Mouse (Mus musculus) midbrain, embryonic 16.5 days (tissue): ENCODE data around the gene Sh2d3c. TPM values are rescaled to one million over a fixed set of nuclear protein-coding genes. Genes with fewer than 3 reads are reported as not detected.

Experiments
- ATAC-seq: fragments of 200-750 bp; cut with Nextera tagmentation; 2 replicates; pipeline ENCODE4 v1.8.0; 2017; ENCODE audit warnings: moderate TSS enrichment
- H3K27ac ChIP-seq: fragments of 300-500 bp; sonication (generic); 2 replicates; pipeline ENCODE4 v1.5.1; 2014; ENCODE audit warnings: mild to moderate bottlenecking, low read length, mixed read lengths
- H3K27me3 ChIP-seq: fragments of 300-500 bp; sonication (generic); 2 replicates; pipeline ENCODE4 v1.6.1; 2014; ENCODE audit warnings: low read depth, low read length, mixed read lengths; ENCODE audit not compliant: control insufficient read depth, insufficient read depth
- H3K36me3 ChIP-seq: fragments of 300-500 bp; sonication (generic); 2 replicates; pipeline ENCODE4 v1.6.1; 2014; ENCODE audit warnings: mild to moderate bottlenecking, low read length, moderate library complexity, mixed read lengths; ENCODE audit not compliant: control insufficient read depth, insufficient read depth
- H3K4me1 ChIP-seq: fragments of 300-500 bp; sonication (generic); 2 replicates; pipeline ENCODE4 v1.6.1; 2014; ENCODE audit warnings: mild to moderate bottlenecking, low read length, mixed read lengths; ENCODE audit not compliant: control insufficient read depth, insufficient read depth
- H3K4me2 ChIP-seq: fragments of 300-500 bp; sonication (generic); 2 replicates; pipeline ENCODE4 v1.6.1; 2014; ENCODE audit warnings: mild to moderate bottlenecking, low read length, mixed read lengths
- H3K4me3 ChIP-seq: fragments of 300-500 bp; sonication (generic); 2 replicates; pipeline ENCODE4 v1.5.1; 2014; ENCODE audit warnings: low read depth, mild to moderate bottlenecking, low read length, moderate library complexity, mixed read lengths
- H3K9ac ChIP-seq: fragments of 300-500 bp; sonication (generic); 2 replicates; pipeline ENCODE4 v1.6.1; 2014; ENCODE audit warnings: low read depth, low read length, mixed read lengths
- H3K9me3 ChIP-seq: fragments of 300-500 bp; sonication (generic); replicated peaks from 2 replicates; pipeline ENCODE4 v1.6.1; 2014; ENCODE audit warnings: mild to moderate bottlenecking, low read length, mixed read lengths; ENCODE audit not compliant: control insufficient read depth, poor library complexity, severe bottlenecking
- WGBS: fragments of 180-500 bp; shearing (Covaris S2); extraction: QIAGEN DNeasy Blood & Tissue Kit; methylation state at CpG from one replicate; pipeline ENCODE4 v1.1.7; 2014; 5-methylcytosine and 5-hydroxymethylcytosine counted together
- polyA plus RNA-seq: library from polyadenylated mRNA; unstranded; fragments of >200 nt; fragmentation: Nextera tagmentation; extraction: Ambion mirVana; gene quantifications from 2 replicates; pipeline ENCODE4 v1.2.1, GENCODE M21; 2015

The Sh2d3c gene
- polyA plus RNA-seq, 1 experiment from 2014 or later: 59.3 TPM

DNA sequence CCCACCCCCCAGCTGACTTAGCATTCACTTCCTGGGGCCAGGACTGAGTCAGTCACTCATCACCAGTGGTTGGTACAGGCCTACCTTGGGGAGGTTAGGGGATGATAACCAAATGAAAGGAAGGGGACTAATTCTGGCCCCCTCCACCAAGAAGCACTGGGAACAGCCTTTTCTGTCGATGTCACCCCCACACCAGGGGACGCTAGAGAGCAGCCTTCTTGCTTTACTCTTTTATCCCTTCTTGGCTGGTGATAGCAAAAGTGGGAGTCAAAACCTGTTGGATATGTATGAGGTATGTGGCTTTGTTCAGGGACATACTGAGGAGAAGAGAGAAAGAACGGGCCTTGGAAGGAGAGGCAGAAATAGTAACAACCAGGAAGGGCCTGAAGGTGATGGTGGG, 42.5 kb downstream of the Sh2d3c start:
- Histone ChIP-seq H3K4me3 (no peak overlapping the region), H3K27me3 (no peaks in the 10 kb centered on the region), H3K36me3 (peaks cover 19% of the 10 kb centered on the region), H3K9ac (no peak overlapping the region), H3K4me1 (peaks cover 6% of the 10 kb centered on the region), H3K9me3 (no peaks in the 10 kb centered on the region), H3K4me2 (no peak overlapping the region), H3K27ac (no peak overlapping the region)
- 85% methylated on average over 3 of the region's 3 CpGs for WGBS
- ATAC-seq: no peak

DNA sequence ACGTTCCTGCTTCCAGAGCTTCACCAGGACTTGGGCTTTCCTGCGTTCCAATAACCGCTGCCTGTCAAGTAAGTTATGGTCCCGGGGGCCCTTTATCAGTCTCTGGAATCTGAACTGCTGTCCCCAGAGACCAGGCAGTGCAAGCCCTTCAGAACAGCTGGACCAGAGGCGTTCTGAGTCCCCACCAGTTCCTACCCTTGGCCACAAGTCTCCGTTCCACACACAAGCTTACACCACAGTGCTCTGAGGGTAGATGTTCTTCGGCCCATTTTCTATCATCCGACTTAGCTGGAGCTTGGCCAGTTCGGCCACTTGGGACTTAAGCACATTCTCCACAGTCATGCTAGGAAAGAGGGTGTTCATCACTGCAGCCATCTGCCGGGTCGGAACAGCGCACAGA, 46.4 kb downstream of the Sh2d3c start:
- Histone ChIP-seq H3K27me3 (no peaks in the 10 kb centered on the region), H3K4me2 (no peak overlapping the region), H3K9ac (no peak overlapping the region), H3K4me1 (no peaks in the 10 kb centered on the region), H3K36me3 (peaks cover 5% of the 10 kb centered on the region; the same call in 1 of the 2 replicates), H3K27ac (no peak overlapping the region), H3K9me3 (no peaks in the 10 kb centered on the region), H3K4me3 (no peak overlapping the region)
- ATAC-seq: no peak
- 71% methylated on average over 12 of the region's 12 CpGs for WGBS

DNA sequence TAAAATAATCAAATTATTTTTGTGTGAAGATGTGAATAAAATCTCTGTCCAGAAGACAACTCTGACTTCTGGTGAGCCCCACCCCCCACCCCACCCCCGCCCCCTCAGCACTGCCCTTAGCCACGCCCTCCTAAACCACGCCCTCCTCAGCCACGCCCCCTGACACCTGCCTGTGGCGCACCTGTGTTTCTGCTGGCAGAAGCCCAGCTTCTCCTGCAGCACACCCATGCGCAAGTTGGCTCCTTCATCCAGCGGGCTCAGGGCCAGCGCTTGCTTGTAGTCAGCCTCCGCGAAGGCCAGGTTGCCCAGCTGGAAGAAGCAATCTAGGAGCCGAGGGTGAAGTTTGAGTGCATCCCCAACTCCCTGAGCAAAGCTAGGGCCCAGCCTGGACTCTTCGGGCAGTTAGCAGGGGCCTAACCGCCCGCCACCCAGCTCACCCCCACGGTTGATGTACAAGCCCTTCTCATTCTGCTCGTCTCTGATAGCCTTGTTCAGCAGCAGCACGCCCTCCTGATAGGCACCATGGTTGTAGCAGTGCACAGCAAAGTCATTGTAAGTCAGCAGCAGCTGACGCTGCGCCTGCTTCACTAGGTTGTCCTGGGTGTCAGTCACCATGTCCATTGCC, 47.9 kb downstream of the Sh2d3c start:
- H3K9ac ChIP-seq: no peak overlapping the region
- no peaks in the 10 kb centered on the region for H3K9me3 ChIP-seq
- no peak for ATAC-seq
- no peaks in the 10 kb centered on the region for H3K36me3 ChIP-seq
- no peaks in the 10 kb centered on the region for H3K4me1 ChIP-seq
- no peak overlapping the region for H3K4me2 ChIP-seq
- H3K27ac ChIP-seq: no peak overlapping the region
- 67% methylated on average over 16 of the region's 19 CpGs for WGBS
- H3K4me3 ChIP-seq: no peak overlapping the region
- H3K27me3 ChIP-seq: no peaks in the 10 kb centered on the region

DNA sequence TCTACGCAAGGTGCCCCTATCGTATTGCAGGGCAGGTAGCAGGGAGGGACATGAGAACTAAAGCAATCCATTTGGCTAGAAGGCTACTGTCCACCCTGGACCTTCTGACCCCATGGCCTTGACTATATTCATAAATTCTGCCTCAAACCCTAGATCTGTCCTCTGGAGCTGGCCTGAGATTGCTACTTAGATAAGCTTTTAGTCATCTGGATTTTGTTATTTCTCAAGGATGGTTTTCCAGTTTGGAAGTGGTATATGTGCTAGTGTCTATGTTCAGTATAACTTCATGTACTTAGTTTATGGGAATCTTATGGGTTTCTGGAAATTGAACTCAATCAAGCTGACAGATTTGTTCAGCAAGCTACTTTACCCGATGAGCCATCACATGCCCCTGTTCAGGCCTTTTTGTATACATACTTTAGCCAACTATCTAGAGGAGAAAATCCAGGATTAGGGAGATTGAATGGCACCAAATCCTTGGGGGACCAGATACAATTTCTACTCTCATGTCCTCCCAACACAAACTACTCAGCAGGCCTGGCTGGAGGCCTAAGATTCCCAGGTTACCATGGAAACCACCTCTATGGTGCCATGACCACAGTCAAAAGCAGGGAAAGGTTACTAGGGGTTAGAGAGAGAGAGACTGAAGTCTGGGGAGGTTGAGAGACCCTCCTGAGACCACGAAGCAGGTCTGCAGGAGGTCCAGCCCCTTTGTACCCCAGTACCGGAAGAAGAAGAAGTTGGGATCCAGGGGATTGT, 48.7 kb downstream of the Sh2d3c start:
- Histone ChIP-seq H3K9ac (no peak overlapping the region), H3K4me1 (no peaks in the 10 kb centered on the region), H3K4me3 (no peak overlapping the region), H3K4me2 (no peak overlapping the region), H3K36me3 (no peaks in the 10 kb centered on the region), H3K27me3 (no peaks in the 10 kb centered on the region), H3K27ac (no peak overlapping the region), H3K9me3 (no peaks in the 10 kb centered on the region)
- WGBS: 49% methylated on average over 5 of the region's 5 CpGs
- no peak for ATAC-seq

DNA sequence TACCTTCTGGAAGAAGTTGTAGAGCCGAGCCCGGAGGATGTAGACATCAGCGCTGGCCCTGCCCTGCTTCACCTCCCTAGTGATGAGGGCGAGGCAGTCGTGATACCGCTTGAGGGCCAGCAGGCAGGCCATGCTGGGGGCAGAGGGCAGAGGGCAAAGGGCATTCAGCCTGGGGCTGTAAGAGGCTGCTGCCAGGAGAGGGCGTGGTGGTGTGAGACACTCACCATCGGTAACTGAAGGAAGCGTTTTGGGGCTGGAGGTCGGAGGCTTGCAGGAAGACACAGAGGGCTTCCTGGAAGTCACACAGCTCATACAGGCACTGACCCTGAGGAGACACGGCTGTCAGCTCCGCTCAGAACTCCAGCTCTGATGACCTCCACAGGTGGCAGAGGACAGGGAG, 51.0 kb downstream of the Sh2d3c start:
- ATAC-seq: no peak
- Histone ChIP-seq H3K4me2 (no peak overlapping the region), H3K4me3 (no peak overlapping the region), H3K27ac (no peak overlapping the region), H3K9ac (no peak overlapping the region), H3K27me3 (no peaks in the 10 kb centered on the region), H3K36me3 (no peaks in the 10 kb centered on the region), H3K9me3 (no peaks in the 10 kb centered on the region), H3K4me1 (peaks cover 14% of the 10 kb centered on the region)
- 33% methylated on average over 12 of the region's 12 CpGs for WGBS

DNA sequence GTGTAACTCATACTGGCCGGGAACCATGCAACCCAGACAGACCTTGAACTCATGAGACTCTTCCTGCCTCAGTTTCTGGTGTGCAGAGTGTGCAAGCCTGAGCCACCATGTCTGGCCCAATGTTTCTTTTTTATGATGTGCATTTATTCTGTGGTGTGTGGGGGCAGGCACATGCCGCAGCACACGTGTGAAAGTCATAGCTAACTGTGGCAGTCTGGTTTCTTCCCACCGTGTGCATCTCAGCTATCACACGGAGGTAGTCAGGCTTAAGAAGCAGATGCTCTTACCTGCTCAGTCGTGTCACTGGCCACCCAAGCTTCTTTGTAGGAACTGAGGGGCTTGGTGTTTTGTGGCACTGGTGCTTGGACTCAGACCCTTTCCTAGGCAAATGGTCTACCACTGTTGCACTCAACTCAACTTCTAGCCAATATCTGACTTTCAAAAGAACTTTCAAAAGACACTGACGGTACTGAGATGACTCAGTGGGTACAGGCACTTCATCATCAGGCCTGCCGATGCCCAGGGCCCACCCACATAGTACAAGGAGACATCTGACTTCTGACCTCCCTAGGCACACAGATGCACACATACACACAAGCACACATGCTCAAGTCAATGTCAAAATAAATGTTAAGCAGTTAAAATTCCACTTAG, 51.9 kb downstream of the Sh2d3c start:
- H3K27ac ChIP-seq: no peak overlapping the region
- H3K9ac ChIP-seq: no peak overlapping the region
- no peak for ATAC-seq
- H3K27me3 ChIP-seq: no peaks in the 10 kb centered on the region
- H3K9me3 ChIP-seq: no peaks in the 10 kb centered on the region
- H3K4me1 ChIP-seq: peaks cover 14% of the 10 kb centered on the region
- WGBS: 85% methylated on average over 8 of the region's 8 CpGs
- no peak overlapping the region for H3K4me2 ChIP-seq
- no peak overlapping the region for H3K4me3 ChIP-seq
- H3K36me3 ChIP-seq: no peaks in the 10 kb centered on the region

DNA sequence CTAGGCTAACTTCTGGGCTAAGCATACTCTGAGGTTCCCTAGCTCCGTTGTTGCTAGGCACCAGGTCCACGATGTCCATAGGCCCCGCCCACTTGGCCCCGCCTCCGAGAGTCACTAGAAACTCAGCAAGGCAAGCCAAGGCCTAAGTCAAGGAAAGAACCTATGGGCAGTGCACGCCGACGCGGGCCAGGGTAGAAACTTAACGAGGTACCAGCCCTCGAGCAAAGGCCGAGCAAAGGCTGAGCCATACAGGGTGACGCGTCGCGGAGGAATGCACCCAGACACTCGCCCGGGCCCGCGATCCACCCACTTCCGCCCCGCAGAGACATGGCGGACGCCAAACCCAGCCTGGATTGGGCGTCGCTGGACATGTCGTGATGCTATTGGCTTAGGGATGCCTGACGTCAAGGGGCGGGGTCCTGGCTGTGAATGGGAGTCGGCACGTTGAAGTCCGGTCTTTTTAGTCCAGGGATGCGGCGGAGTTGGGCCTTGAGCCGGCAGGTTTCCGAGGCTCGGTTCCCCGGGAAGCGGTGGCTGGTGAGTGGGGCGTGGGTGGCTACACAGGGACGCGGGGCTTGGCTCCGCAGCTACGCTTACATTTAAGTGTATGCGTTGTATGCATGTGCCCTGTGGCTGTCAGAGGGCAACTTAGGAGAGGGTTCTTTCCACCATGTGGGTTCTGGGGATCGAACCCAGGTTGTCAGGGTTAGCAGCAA, 54.7 kb downstream of the Sh2d3c start, which contains the start of the genes Ttc16 and Ptrh1:
Gene Ttc16, minus strand, starts transcription at position 275 of the 716 bp plus-strand sequence.
Gene Ptrh1, plus strand, starts transcription at position 428 of the 716 bp plus-strand sequence.
- Histone ChIP-seq H3K4me2 (peak within 1 kb of the TSS; percentile 92), H3K4me3 (peak within 1 kb of the TSS; percentile 70), H3K4me1 (peaks cover 14% of the 10 kb centered on the region), H3K9me3 (no peaks in the 10 kb centered on the region), H3K36me3 (no peaks in the 10 kb centered on the region), H3K27me3 (no peaks in the 10 kb centered on the region), H3K9ac (peak within 1 kb of the TSS; percentile 63), H3K27ac (peak within 1 kb of the TSS; percentile 78)
- peak; percentile 98 for ATAC-seq
- WGBS: under 1% methylated on average over 46 of the region's 46 CpGs

DNA sequence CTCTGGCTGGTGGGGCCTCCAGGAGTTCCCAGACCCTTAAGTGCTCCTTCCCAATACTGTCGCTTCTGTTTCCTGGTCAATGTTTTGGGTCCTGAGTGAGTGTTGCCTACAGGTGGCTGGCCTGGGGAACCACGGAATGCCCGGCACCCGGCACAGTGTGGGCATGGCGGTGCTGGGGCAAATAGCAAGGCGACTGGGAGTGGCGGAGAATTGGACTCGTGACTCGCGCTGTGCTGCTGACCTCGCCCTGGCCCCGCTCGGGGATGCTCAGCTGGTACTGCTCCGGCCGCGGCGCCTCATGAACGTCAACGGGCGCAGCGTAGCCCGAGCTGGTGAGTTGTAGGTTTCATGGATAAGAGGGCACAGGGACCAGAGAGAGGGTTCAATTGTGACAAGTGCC, 55.3 kb downstream of the Sh2d3c start:
- Histone ChIP-seq H3K4me1 (peaks cover 14% of the 10 kb centered on the region), H3K27ac (no peak overlapping the region), H3K9ac (peak overlapping the region; percentile 63), H3K4me3 (peak overlapping the region; percentile 70), H3K4me2 (peak overlapping the region; percentile 92), H3K27me3 (no peaks in the 10 kb centered on the region), H3K9me3 (no peaks in the 10 kb centered on the region), H3K36me3 (no peaks in the 10 kb centered on the region)
- ATAC-seq: no peak; the same call in 1 of the 2 replicates
- 24% methylated on average over 22 of the region's 22 CpGs for WGBS
